Mouse (Mus musculus) liver, embryonic 14.5 days (tissue): Measurements from ENCODE around the gene Kif18a. TPM values are rescaled to one million over a fixed set of nuclear protein-coding genes. Genes with fewer than 3 reads are reported as not detected.

ENCODE experiments used
- ATAC-seq: fragments of 200-750 bp; cut with Nextera tagmentation; 2 replicates; pipeline ENCODE4 v1.8.0; 2017; ENCODE audit warnings: moderate number of reproducible peaks, mild to moderate bottlenecking, moderate library complexity; ENCODE audit not compliant: insufficient read depth
- DNase-seq, 3 experiments: peaks; one replicate each; pipeline ENCODE4 v3.0.0-alpha.2; 2012 to 2013; ENCODE audit warnings: low read depth in 3 of 3, low spot score in 3 of 3
- H3K27ac ChIP-seq: fragments of 300-500 bp; sonication (generic); 2 replicates; pipeline ENCODE4 v1.5.1; 2014; ENCODE audit warnings: moderate library complexity, mild to moderate bottlenecking, control low read depth, inconsistent platforms
- H3K27me3 ChIP-seq: fragments of 300-500 bp; sonication (generic); 2 replicates; pipeline ENCODE4 v1.6.1; 2014; ENCODE audit warnings: mild to moderate bottlenecking, low read length, moderate library complexity; ENCODE audit not compliant: control insufficient read depth, insufficient read depth
- H3K36me3 ChIP-seq: fragments of 300-500 bp; sonication (generic); replicated peaks from 2 replicates; pipeline ENCODE4 v1.6.1; 2014; ENCODE audit warnings: low read depth; ENCODE audit not compliant: control insufficient read depth, insufficient read depth
- H3K4me1 ChIP-seq, 2 experiments: fragments of 200-500 bp in 1 of 2; fragments of 300-500 bp in 1 of 2; sonication (generic) in 1 of 2; replicated peaks; 2 replicates each; pipeline ENCODE4 v1.6.1; 2012 to 2014; ENCODE audit warnings: antibody characterized with exemption in 1 of 2, inconsistent platforms in 1 of 2, low read length in 1 of 2; ENCODE audit not compliant: control insufficient read depth in 2 of 2, insufficient read depth in 2 of 2
- H3K4me2 ChIP-seq: fragments of 300-500 bp; sonication (generic); 2 replicates; pipeline ENCODE4 v1.6.1; 2014; ENCODE audit warnings: low read depth, mild to moderate bottlenecking, control low read depth, moderate library complexity
- H3K4me3 ChIP-seq, 2 experiments: fragments of 200-500 bp in 1 of 2; fragments of 300-500 bp in 1 of 2; sonication (generic) in 1 of 2; 2 replicates each; pipeline ENCODE4 v1.5.1; 2012 to 2014; ENCODE audit warnings: low read depth in 2 of 2, low read length in 2 of 2, mild to moderate bottlenecking in 2 of 2, control low read depth in 1 of 2, inconsistent platforms in 1 of 2, moderate library complexity in 1 of 2; ENCODE audit not compliant: insufficient read depth in 1 of 2
- H3K9ac ChIP-seq: fragments of 300-500 bp; sonication (generic); replicated peaks from 2 replicates; pipeline ENCODE4 v1.6.1; 2014; ENCODE audit warnings: mild to moderate bottlenecking, control low read depth, moderate library complexity
- H3K9me3 ChIP-seq: fragments of 300-500 bp; sonication (generic); 2 replicates; pipeline ENCODE4 v1.6.1; 2016; ENCODE audit warnings: low read length, mixed read lengths; ENCODE audit not compliant: control insufficient read depth
- CTCF ChIP-seq: IDR thresholded peaks from 2 replicates; pipeline ENCODE4 v1.5.1; 2016; ENCODE audit warnings: antibody characterized with exemption, low read depth, control low read depth
- EP300 ChIP-seq: IDR thresholded peaks from 2 replicates; pipeline ENCODE4 v1.6.1; 2016; ENCODE audit warnings: antibody characterized with exemption, low read depth
- WGBS: fragments of 180-500 bp; shearing (Covaris S2); extraction: QIAGEN DNeasy Blood & Tissue Kit; methylation state at CpG from one replicate; pipeline ENCODE4 v1.1.7; 2014; ENCODE audit not compliant: insufficient replicate concordance; 5-methylcytosine and 5-hydroxymethylcytosine counted together
- polyA plus RNA-seq, 2 experiments: library from polyadenylated mRNA; depleted of rRNA in 1 of 2; stranded (reverse) in 1 of 2; unstranded in 1 of 2; fragments of >200 nt; fragmentation: Nextera tagmentation in 1 of 2; extraction: Ambion mirVana in 1 of 2; gene quantifications; 2 replicates each; pipeline versions ENCODE4 v1.2.1 to v1.2.3; 2012 to 2014

The Kif18a gene
- polyA plus RNA-seq, 2 experiments, result 12.1 to 31.9 TPM

DNA sequence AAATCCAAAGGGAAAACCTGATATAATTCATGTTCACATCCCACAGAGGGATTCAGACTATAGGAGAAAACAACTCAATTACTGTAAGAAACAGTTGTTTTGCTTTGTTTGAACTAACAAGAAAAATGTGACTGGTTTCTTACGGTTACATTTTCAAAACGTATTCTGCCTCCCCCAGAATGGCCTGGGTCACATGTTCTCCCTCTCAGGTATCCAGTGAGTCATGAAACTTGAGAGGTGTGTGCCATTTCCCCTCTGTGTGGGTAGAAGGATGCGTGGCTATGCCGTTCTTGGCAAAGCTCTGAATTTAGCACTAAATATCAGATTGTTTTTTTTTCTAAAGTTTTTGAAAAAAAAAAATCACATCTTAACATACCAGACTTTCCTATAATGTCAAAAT, 68.2 kb downstream of the Kif18a start:
- DNase-seq (no peak), ATAC-seq (no peak)
- H3K9ac ChIP-seq, result no peak overlapping the region
- no peaks in the 10 kb centered on the region for H3K9me3 ChIP-seq
- H3K27ac ChIP-seq, result no peak overlapping the region
- no peak for TF ChIP-seq EP300
- no peak for TF ChIP-seq CTCF
- no peak overlapping the region for H3K4me3 ChIP-seq
- H3K4me1 ChIP-seq, result no peaks in the 10 kb centered on the region
- WGBS, result 70% methylated on average over 4 of the region's 4 CpGs
- H3K27me3 ChIP-seq, result no peaks in the 10 kb centered on the region
- no peaks in the 10 kb centered on the region for H3K36me3 ChIP-seq
- no peak overlapping the region for H3K4me2 ChIP-seq

DNA sequence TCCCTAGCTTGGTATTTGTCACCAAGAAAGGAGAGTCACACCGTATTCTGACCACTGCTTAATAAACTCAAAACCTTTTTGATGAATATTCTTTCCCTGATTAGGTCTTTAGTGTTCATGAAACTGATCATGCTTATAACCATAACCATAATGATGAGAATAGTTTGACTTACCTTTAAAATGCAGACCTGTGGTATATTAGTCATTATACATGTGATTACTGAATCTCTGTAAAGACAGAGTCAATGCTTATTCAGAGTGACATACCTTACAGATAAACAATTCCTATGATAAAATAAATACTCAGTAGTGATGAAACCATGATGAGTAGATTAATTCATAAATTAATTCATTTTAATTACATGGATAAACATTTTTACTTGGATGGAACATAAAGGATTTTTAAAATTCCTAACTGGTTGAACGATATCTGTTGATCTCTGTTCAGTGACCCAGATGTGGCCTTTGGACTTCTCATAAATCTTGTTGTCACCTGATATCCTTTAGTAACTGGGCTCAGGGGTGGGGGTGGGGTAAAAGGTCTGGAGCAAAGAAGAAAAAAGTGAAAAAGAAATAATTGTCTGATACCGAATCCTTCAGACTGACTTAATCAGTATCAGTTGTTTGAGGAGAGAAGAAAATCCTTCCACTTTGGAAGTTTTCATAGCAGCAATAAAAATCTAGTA, 78.1 kb downstream of the Kif18a start:
- Histone ChIP-seq H3K9ac (no peak overlapping the region), H3K4me2 (no peak overlapping the region), H3K9me3 (no peaks in the 10 kb centered on the region), H3K36me3 (no peaks in the 10 kb centered on the region), H3K4me3 (no peak overlapping the region), H3K27ac (no peak overlapping the region), H3K27me3 (no peaks in the 10 kb centered on the region), H3K4me1 (no peaks in the 10 kb centered on the region)
- WGBS, result 60% methylated on average over 3 of the region's 3 CpGs
- TF ChIP-seq CTCF (no peak), EP300 (no peak)
- DNase-seq (no peak), ATAC-seq (no peak)

- no peak overlapping the region for H3K9ac ChIP-seq
- no peak overlapping the region for H3K4me3 ChIP-seq
- DNase-seq, result no peak
- WGBS, result 33% methylated on average over 1 of the region's 1 CpGs
- ATAC-seq, result no peak
- TF ChIP-seq EP300, result no peak
- no peak for TF ChIP-seq CTCF
- H3K36me3 ChIP-seq, result no peaks in the 10 kb centered on the region
- H3K4me1 ChIP-seq, result no peaks in the 10 kb centered on the region
- H3K9me3 ChIP-seq, result no peaks in the 10 kb centered on the region
- H3K27ac ChIP-seq, result no peak overlapping the region
- H3K27me3 ChIP-seq, result no peaks in the 10 kb centered on the region
- H3K4me2 ChIP-seq, result no peak overlapping the region
Measured at GRCm38 (mm10) chr2:109365962-109366361, 85.4 kb downstream of the Kif18a start.

DNA sequence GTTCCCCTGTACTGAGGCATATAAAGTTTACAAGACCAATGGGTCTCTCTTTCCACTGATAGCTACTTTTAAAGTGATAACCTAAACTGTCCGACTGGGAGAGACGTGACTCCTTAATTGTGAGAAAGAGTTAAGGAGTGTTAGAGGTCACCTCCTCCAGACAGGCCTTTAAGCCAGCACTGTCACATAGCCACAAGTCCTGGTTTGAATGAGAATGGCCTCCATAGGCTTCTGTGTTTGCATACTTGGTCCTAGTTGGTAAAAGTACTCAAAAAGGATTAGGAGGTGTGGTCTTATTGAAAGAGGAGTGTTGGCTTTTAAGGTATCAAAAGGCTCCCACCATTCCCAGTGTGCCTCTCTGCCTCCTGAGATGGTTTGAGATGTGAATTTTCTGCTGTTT, 94.3 kb downstream of the Kif18a start:
- Histone ChIP-seq H3K9ac (no peak overlapping the region), H3K27me3 (no peaks in the 10 kb centered on the region), H3K4me1 (no peaks in the 10 kb centered on the region), H3K4me3 (no peak overlapping the region), H3K27ac (no peak overlapping the region), H3K36me3 (no peaks in the 10 kb centered on the region), H3K4me2 (no peak overlapping the region), H3K9me3 (no peaks in the 10 kb centered on the region)
- DNase-seq (no peak), ATAC-seq (no peak)
- TF ChIP-seq CTCF, result no peak
- WGBS, result 47% methylated on average over 2 of the region's 2 CpGs

DNA sequence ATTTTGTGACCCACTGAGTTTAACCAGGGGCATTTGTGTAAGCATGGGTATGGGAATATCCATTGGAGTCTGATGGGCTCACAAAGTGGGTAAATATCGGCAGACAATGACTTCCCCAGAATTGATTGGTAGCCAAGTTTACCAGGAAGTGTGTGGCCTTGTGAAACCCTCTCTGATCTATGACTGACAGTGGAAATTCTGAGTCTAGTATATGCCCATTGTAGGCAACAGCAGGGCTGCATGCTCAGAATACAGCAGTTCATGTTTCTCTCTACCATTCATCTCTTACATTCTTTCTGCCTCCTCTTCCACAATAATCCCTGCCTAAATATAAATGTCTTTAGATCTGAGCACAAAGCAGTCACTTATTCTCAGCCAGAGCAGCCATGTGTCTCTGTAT, 103.5 kb downstream of the Kif18a start:
- H3K27me3 ChIP-seq, result no peaks in the 10 kb centered on the region
- WGBS, result 44% methylated on average over 1 of the region's 1 CpGs
- TF ChIP-seq EP300 (no peak), CTCF (no peak)
- no peak overlapping the region for H3K4me3 ChIP-seq
- H3K9me3 ChIP-seq, result no peaks in the 10 kb centered on the region
- H3K4me1 ChIP-seq, result no peaks in the 10 kb centered on the region
- H3K4me2 ChIP-seq, result no peak overlapping the region
- DNase-seq (no peak), ATAC-seq (no peak)
- H3K27ac ChIP-seq, result no peak overlapping the region
- no peaks in the 10 kb centered on the region for H3K36me3 ChIP-seq
- H3K9ac ChIP-seq, result no peak overlapping the region
